11 mouse cellular contexts compared by ENCODE assay signal in the genomic region with DNA sequence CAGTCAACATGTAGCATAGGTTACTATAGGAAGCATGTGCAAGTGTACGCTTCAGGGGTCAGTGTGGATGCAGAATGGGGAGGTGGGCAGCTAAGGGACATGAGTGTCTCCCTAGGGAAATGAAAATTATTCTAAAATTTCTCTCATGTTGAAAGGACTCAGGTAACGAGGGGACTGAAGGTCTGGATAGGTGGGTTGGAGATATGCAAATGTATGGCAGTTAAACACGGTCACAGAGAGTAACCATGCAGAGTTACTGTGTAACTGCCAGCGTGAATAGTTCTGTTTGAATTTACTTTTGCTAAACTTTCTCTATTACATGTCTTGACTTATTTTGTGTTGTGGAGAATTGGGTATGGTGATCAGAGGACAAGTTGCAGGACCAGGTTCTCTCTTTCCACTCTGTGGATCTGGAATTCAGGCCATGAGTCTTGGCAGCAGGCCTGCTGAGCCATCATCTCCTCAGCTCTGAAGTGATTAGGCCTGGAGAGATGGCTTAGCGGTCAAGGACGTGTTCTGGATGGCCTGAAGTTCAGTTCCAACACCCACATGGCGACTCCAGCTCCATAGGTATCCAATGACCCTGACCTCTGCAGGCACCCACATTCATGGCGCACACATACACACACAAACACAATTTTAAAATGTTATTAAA. TPM values are rescaled to one million over a fixed set of nuclear protein-coding genes. Genes with fewer than 3 reads are reported as not detected.
DNase-seq lines count a peak whose midpoint lies in the region; ATAC-seq and TF ChIP-seq lines count a peak whose summit lies in the region.
"Had no signal": no experiment of that assay in that cellular context is flagged by ENCODE, and none has a peak within 500 bp of the region (broad histone marks: within the 10 kb centered on the region; RNA-seq: fewer than 3 reads in every experiment).

No protein-coding gene starts in this region.

- no peak for TF ChIP-seq CTCF in heart, adult 2 months (IDR thresholded peaks at IDR 0.05)
- no peak for TF ChIP-seq CTCF in lung, postnatal 0 days (IDR thresholded peaks at IDR 0.05)

- intact Hi-C loops in heart, adult 2 months (cut with DNase I), result loop anchor here (5.0 kb wide), 1 partner anchor 32 kb away; no protein-coding TSS in a partner anchor

- no peak overlapping the region for H3K4me2 ChIP-seq in embryonic facial prominence, embryonic 13.5 days
- no peak overlapping the region for H3K4me2 ChIP-seq in kidney, embryonic 15.5 days
- no peak overlapping the region for H3K4me2 ChIP-seq in lung, postnatal 0 days (replicated peaks; ENCODE audit: low read depth, low read length)
- H3K4me2 ChIP-seq: hindbrain, embryonic 15.5 days had no signal

- H3K4me1 ChIP-seq in heart, adult 2 months (ENCODE audit: control insufficient read depth, insufficient read depth, low read length), result peaks cover 33% of the 10 kb centered on the region
- H3K4me1 ChIP-seq in heart, embryonic 10.5 days, result peaks cover 23% of the 10 kb centered on the region
- peaks cover 16% of the 10 kb centered on the region for H3K4me1 ChIP-seq in embryonic facial prominence, embryonic 13.5 days
- H3K4me1 ChIP-seq in kidney, embryonic 15.5 days, result peaks cover 39% of the 10 kb centered on the region
- H3K4me1 ChIP-seq in lung, postnatal 0 days (ENCODE audit: insufficient read depth, low read depth, low read length), result no peaks in the 10 kb centered on the region

- peak; percentile 63 to 76 for DNase-seq in heart, adult 2 months
- DNase-seq in heart, embryonic 10.5 days (ENCODE audit: low spot score), result no peak
- peak; percentile 72 for DNase-seq in adrenal gland, adult 8-10 months
- DNase-seq in lung, postnatal 0 days (ENCODE audit: low spot score), result no peak
- DNase-seq in frontal cortex, adult 2 months (ENCODE audit: extremely low spot score in 1 of 2, low spot score in 1 of 2), result no peak
- DNase-seq in frontal cortex, postnatal 25 days (ENCODE audit: low spot score in 2 of 2), result no peak

- peaks cover 5% of the 10 kb centered on the region for H3K79me2 ChIP-seq in heart, adult 2 months (replicated peaks; ENCODE audit: control insufficient read depth, insufficient read depth, low read length)

- peak overlapping the region; percentile 70 for H3K27ac ChIP-seq in heart, adult 2 months
- no peak overlapping the region for H3K27ac ChIP-seq in heart, embryonic 10.5 days
- peak overlapping the region; percentile 40; the same call in 1 of the 2 replicates for H3K27ac ChIP-seq in embryonic facial prominence, embryonic 13.5 days
- H3K27ac ChIP-seq in kidney, embryonic 15.5 days, result peak overlapping the region; percentile 51
- H3K27ac ChIP-seq in lung, postnatal 0 days (ENCODE audit: low read length), result no peak overlapping the region
- H3K27ac ChIP-seq: hindbrain, embryonic 15.5 days had no signal

- peaks cover 6% of the 10 kb centered on the region for H3K36me3 ChIP-seq in heart, adult 2 months (ENCODE audit: control insufficient read depth, insufficient read depth, low read length)
- peaks cover 7% of the 10 kb centered on the region for H3K36me3 ChIP-seq in heart, embryonic 10.5 days
- peaks cover 18% of the 10 kb centered on the region for H3K36me3 ChIP-seq in embryonic facial prominence, embryonic 13.5 days
- no peaks in the 10 kb centered on the region for H3K36me3 ChIP-seq in kidney, embryonic 15.5 days
- no peaks in the 10 kb centered on the region for H3K36me3 ChIP-seq in lung, postnatal 0 days (ENCODE audit: insufficient read depth, low read length)
- H3K36me3 ChIP-seq: hindbrain, embryonic 15.5 days had no signal

- TF ChIP-seq EP300 in heart, adult 2 months (IDR thresholded peaks at IDR 0.05; ENCODE audit: insufficient read depth, low read depth, low read length), result no peak
- TF ChIP-seq EP300 in lung, postnatal 0 days (IDR thresholded peaks at IDR 0.05), result no peak

- no peak for TF ChIP-seq POLR2A in heart, adult 2 months (IDR thresholded peaks at IDR 0.05; ENCODE audit: insufficient read depth, low read depth, low read length)

- no peak for ATAC-seq in embryonic facial prominence, embryonic 13.5 days (ENCODE audit: insufficient number of reproducible peaks, insufficient read depth, low FRiP score, low TSS enrichment, low read depth)
- ATAC-seq in kidney, embryonic 15.5 days (replicated peaks; ENCODE audit: low FRiP score), result no peak
- ATAC-seq in lung, postnatal 0 days, result no peak

- H3K9me3 ChIP-seq in heart, embryonic 10.5 days, result no peaks in the 10 kb centered on the region
- H3K9me3 ChIP-seq in embryonic facial prominence, embryonic 13.5 days, result no peaks in the 10 kb centered on the region
- no peaks in the 10 kb centered on the region for H3K9me3 ChIP-seq in kidney, embryonic 15.5 days (replicated peaks)
- H3K9me3 ChIP-seq in lung, postnatal 0 days (ENCODE audit: low read length), result no peaks in the 10 kb centered on the region
- H3K9me3 ChIP-seq: hindbrain, embryonic 15.5 days; megakaryocyte, embryonic 14.5 days had no signal

- no peaks in the 10 kb centered on the region for H3K27me3 ChIP-seq in heart, adult 2 months (ENCODE audit: control insufficient read depth, insufficient read depth, low read length)
- no peaks in the 10 kb centered on the region for H3K27me3 ChIP-seq in heart, embryonic 10.5 days (ENCODE audit: insufficient read depth, poor library complexity, severe bottlenecking)
- H3K27me3 ChIP-seq in embryonic facial prominence, embryonic 13.5 days, result no peaks in the 10 kb centered on the region
- H3K27me3 ChIP-seq in kidney, embryonic 15.5 days, result no peaks in the 10 kb centered on the region
- H3K27me3 ChIP-seq in lung, postnatal 0 days (replicated peaks; ENCODE audit: insufficient read depth, low read length), result no peaks in the 10 kb centered on the region
- H3K27me3 ChIP-seq: hindbrain, embryonic 15.5 days; megakaryocyte, embryonic 14.5 days had no signal

- no peak overlapping the region for H3K9ac ChIP-seq in heart, adult 2 months (ENCODE audit: low read depth, low read length)
- no peak overlapping the region for H3K9ac ChIP-seq in embryonic facial prominence, embryonic 13.5 days
- no peak overlapping the region for H3K9ac ChIP-seq in kidney, embryonic 15.5 days
- H3K9ac ChIP-seq in lung, postnatal 0 days (replicated peaks; ENCODE audit: low read depth), result no peak overlapping the region
- H3K9ac ChIP-seq: hindbrain, embryonic 15.5 days had no signal

- H3K4me3 ChIP-seq in heart, adult 2 months, result no peak overlapping the region
- no peak overlapping the region for H3K4me3 ChIP-seq in heart, embryonic 10.5 days
- no peak overlapping the region for H3K4me3 ChIP-seq in embryonic facial prominence, embryonic 13.5 days
- no peak overlapping the region for H3K4me3 ChIP-seq in kidney, embryonic 15.5 days (replicated peaks)
- no peak overlapping the region for H3K4me3 ChIP-seq in lung, postnatal 0 days (ENCODE audit: low read depth, low read length)
- H3K4me3 ChIP-seq: hindbrain, embryonic 15.5 days; megakaryocyte, embryonic 14.5 days had no signal

- WGBS in heart, adult 2 months, result 65% methylated on average over 8 of the region's 8 CpGs
- WGBS in heart, embryonic 10.5 days, result 82% methylated on average over 8 of the region's 8 CpGs
- 86% methylated on average over 8 of the region's 8 CpGs for WGBS in embryonic facial prominence, embryonic 13.5 days
- WGBS in kidney, embryonic 15.5 days, result 76% methylated on average over 8 of the region's 8 CpGs
- 83% methylated on average over 8 of the region's 8 CpGs for WGBS in lung, postnatal 0 days

RNA-seq across cellular contexts. Expression of gene Bicra, which starts 33.1 kb away (rescaled TPM):
- total RNA-seq in heart, adult 2 months (2021), result 1 to 10 TPM; 5.8 to 7.5 TPM
- polyA plus RNA-seq in heart, adult 2 months (2012; rRNA removed), result 5.9 and 8.4 TPM in 2 replicates
- 5.8 and 7.4 TPM in 2 replicates for polyA plus RNA-seq in heart, embryonic 10.5 days (2016; fragmentation: Nextera tagmentation; extraction: Ambion mirVana)
- total RNA-seq in adrenal gland, adult 8-10 months (2022), result 10 to 100 TPM in 3 of 4 experiments, 1 to 10 TPM in 1; 7.2 to 16.9 (median 10.6) TPM
- 9.5 and 10.4 TPM in 2 replicates for polyA plus RNA-seq in embryonic facial prominence, embryonic 13.5 days (2015; fragmentation: Nextera tagmentation; extraction: Ambion mirVana)
- polyA plus RNA-seq in kidney, embryonic 15.5 days (2015; fragmentation: Nextera tagmentation; extraction: Ambion mirVana), result 7.5 and 8.1 TPM in 2 replicates
- 2.3 and 3.1 TPM in 2 replicates for polyA plus RNA-seq in lung, postnatal 0 days (2015; fragmentation: Nextera tagmentation; extraction: Ambion mirVana)
- 10.2 and 10.6 TPM in 2 replicates for polyA plus RNA-seq in frontal cortex, adult 2 months (2012; rRNA removed)

RNA-seq across cellular contexts. Expression of gene Zfp541, which starts 47.0 kb away (rescaled TPM):
- not detected for total RNA-seq in heart, adult 2 months (2021)
- polyA plus RNA-seq in heart, adult 2 months (2012; rRNA removed), result 0.02 and 0.03 TPM in 2 replicates
- not detected in 2 replicates for polyA plus RNA-seq in heart, embryonic 10.5 days (2016; fragmentation: Nextera tagmentation; extraction: Ambion mirVana)
- under 1 TPM in 3 of 4 experiments, not detected in 1; 0.10 to 0.28 (median 0.12) TPM for total RNA-seq in adrenal gland, adult 8-10 months (2022)
- polyA plus RNA-seq in embryonic facial prominence, embryonic 13.5 days (2015; fragmentation: Nextera tagmentation; extraction: Ambion mirVana), result 0.07 and 0.11 TPM in 2 replicates
- polyA plus RNA-seq in kidney, embryonic 15.5 days (2015; fragmentation: Nextera tagmentation; extraction: Ambion mirVana), result 0.13 TPM in 1 of 2 replicates, not detected in the other
- not detected in 2 replicates for polyA plus RNA-seq in lung, postnatal 0 days (2015; fragmentation: Nextera tagmentation; extraction: Ambion mirVana)
- 0.40 and 0.42 TPM in 2 replicates for polyA plus RNA-seq in frontal cortex, adult 2 months (2012; rRNA removed)
- polyA plus RNA-seq: limb, embryonic 11.5 days had no signal

RNA-seq across cellular contexts. Expression of gene Ehd2, which starts 47.3 kb away (rescaled TPM):
- 10 to 100 TPM; 76.8 to 91.3 TPM for total RNA-seq in heart, adult 2 months (2021)
- polyA plus RNA-seq in heart, adult 2 months (2012; rRNA removed), result 81.9 and 100 TPM in 2 replicates
- 22.1 and 26.2 TPM in 2 replicates for polyA plus RNA-seq in heart, embryonic 10.5 days (2016; fragmentation: Nextera tagmentation; extraction: Ambion mirVana)
- 10 to 100 TPM; 23.3 to 100.0 (median 41.1) TPM for total RNA-seq in adrenal gland, adult 8-10 months (2022)
- 36.9 and 41.2 TPM in 2 replicates for polyA plus RNA-seq in embryonic facial prominence, embryonic 13.5 days (2015; fragmentation: Nextera tagmentation; extraction: Ambion mirVana)
- polyA plus RNA-seq in kidney, embryonic 15.5 days (2015; fragmentation: Nextera tagmentation; extraction: Ambion mirVana), result 39.4 and 39.5 TPM in 2 replicates
- 92.2 and 113 TPM in 2 replicates for polyA plus RNA-seq in lung, postnatal 0 days (2015; fragmentation: Nextera tagmentation; extraction: Ambion mirVana)
- polyA plus RNA-seq in frontal cortex, adult 2 months (2012; rRNA removed), result 5.0 and 5.6 TPM in 2 replicates

Comparison
In these comparisons a context has a peak if more than half of its experiments do, and no peak if none do; other contexts are left out.
1. DNase-seq: peak in heart, adult 2 months (2 of 2) and adrenal gland, adult 8-10 months (single experiment); none in heart, embryonic 10.5 days (single experiment), lung, postnatal 0 days (single experiment), frontal cortex, adult 2 months (0 of 2) and frontal cortex, postnatal 25 days (0 of 2).
2. H3K27ac ChIP-seq: peak in heart, adult 2 months (single experiment), embryonic facial prominence, embryonic 13.5 days (single experiment) and kidney, embryonic 15.5 days (single experiment); none in heart, embryonic 10.5 days (single experiment) and lung, postnatal 0 days (single experiment).